Mouse (Mus musculus) heart, postnatal 4 days (tissue): ENCODE measurements around the gene Olfr1140. TPM values are rescaled to one million over a fixed set of nuclear protein-coding genes. Genes with fewer than 3 reads are reported as not detected.

Source experiments
- DNase-seq: peaks from one replicate; pipeline ENCODE4 v3.0.0; 2021
- total RNA-seq, 2 experiments: library from RNA; stranded (reverse); gene quantifications; 2 replicates each; pipeline ENCODE4 v1.2.3; 2021

Gene Olfr1140
- total RNA-seq, result not detected

- DNase-seq, result no peak
Observed at GRCm38 (mm10) chr2:87743452-87743851, at the start of gene Olfr1140. TSS of gene Olfr1140 (plus strand) at chr2:87743752.

GRCm38 (mm10) chr2:87693847-87694246 lies 49.7 kb upstream of the Olfr1140 start, which contains the start of gene Olfr1136:
TSS of gene Olfr1136 (minus strand) at chr2:87693947.
- no peak for DNase-seq

- no peak for DNase-seq
Observed at GRCm38 (mm10) chr2:87713079-87713478, 30.5 kb upstream of the Olfr1140 start, which contains the start of gene Olfr1137. TSS of gene Olfr1137 (minus strand) at chr2:87713179.

- DNase-seq, result no peak
Observed at GRCm38 (mm10) chr2:87739878-87740277, 3.7 kb upstream of the Olfr1140 start, which contains the start of gene Olfr1138. TSS of gene Olfr1138 (minus strand) at chr2:87739978.

- DNase-seq, result no peak
Observed at GRCm38 (mm10) chr2:87753891-87754290, 10.3 kb downstream of the Olfr1140 start, which contains the start of gene Olfr1141. TSS of gene Olfr1141 (minus strand) at chr2:87753991.

- no peak for DNase-seq
Observed at GRCm38 (mm10) chr2:87776143-87776542, 32.6 kb downstream of the Olfr1140 start.

GRCm38 (mm10) chr2:87779183-87779582 lies 35.6 kb downstream of the Olfr1140 start, which contains the start of gene Olfr152:
TSS of gene Olfr152 (plus strand) at chr2:87779483.
- DNase-seq, result no peak

Other genes with a start within 250 kb of the Olfr1140 start
- gene Pramel7, start 246.7 kb upstream of the Olfr1140 start, total RNA-seq, result not detected
- gene Pramel6, start 237.2 kb upstream of the Olfr1140 start, total RNA-seq, result not detected
- not detected for gene Olfr153, start 212.0 kb upstream of the Olfr1140 start, total RNA-seq
- gene Olfr1128, start 198.2 kb upstream of the Olfr1140 start, total RNA-seq, result not detected
- not detected for gene Olfr1129, start 169.8 kb upstream of the Olfr1140 start, total RNA-seq
- gene Olfr1130, start 137.5 kb upstream of the Olfr1140 start, total RNA-seq, result not detected
- gene Olfr1131, start 116.6 kb upstream of the Olfr1140 start, total RNA-seq, result not detected
- not detected for gene Olfr1132, start 106.2 kb upstream of the Olfr1140 start, total RNA-seq
- not detected for gene Olfr1133, start 96.4 kb upstream of the Olfr1140 start, total RNA-seq
- gene Olfr1134, start 85.3 kb upstream of the Olfr1140 start, total RNA-seq, result not detected
- not detected for gene Olfr1135, start 70.1 kb upstream of the Olfr1140 start, total RNA-seq
- gene Olfr1136, start 49.8 kb upstream of the Olfr1140 start, total RNA-seq, result not detected
- not detected for gene Olfr1137, start 30.6 kb upstream of the Olfr1140 start, total RNA-seq
- not detected for gene Olfr1138, start 3.8 kb upstream of the Olfr1140 start, total RNA-seq
- not detected for gene Olfr1141, start 10.2 kb downstream of the Olfr1140 start, total RNA-seq
- not detected for gene Olfr152, start 35.7 kb downstream of the Olfr1140 start, total RNA-seq
- gene Olfr1143, start 56.8 kb downstream of the Olfr1140 start, total RNA-seq, result not detected
- gene Olfr1145, start 66.1 kb downstream of the Olfr1140 start, total RNA-seq, result not detected
- gene Olfr1148, start 86.8 kb downstream of the Olfr1140 start, total RNA-seq, result not detected
- not detected for gene Olfr1150-ps1, start 100.2 kb downstream of the Olfr1140 start, total RNA-seq
- not detected for gene Olfr1151, start 112.1 kb downstream of the Olfr1140 start, total RNA-seq
- gene Olfr1152, start 122.7 kb downstream of the Olfr1140 start, total RNA-seq, result not detected
- gene Olfr1153, start 151.2 kb downstream of the Olfr1140 start, total RNA-seq, result not detected
- gene Olfr1154, start 161.4 kb downstream of the Olfr1140 start, total RNA-seq, result not detected
- gene Olfr1155, start 201.4 kb downstream of the Olfr1140 start, total RNA-seq, result not detected
- gene Olfr1156, start 209.3 kb downstream of the Olfr1140 start, total RNA-seq, result not detected
- not detected for gene Olfr1157, start 224.5 kb downstream of the Olfr1140 start, total RNA-seq
- gene Olfr74, start 230.9 kb downstream of the Olfr1140 start, total RNA-seq, result not detected
- not detected for gene Olfr1158, start 246.4 kb downstream of the Olfr1140 start, total RNA-seq